Mouse (Mus musculus) MEL (cell line): ENCODE results near the gene Asb2.

ENCODE experiments used
- BHLHE40 ChIP-seq: IDR thresholded peaks from 2 replicates; pipeline ENCODE4 v1.6.1; 2012; ENCODE audit warnings: low read depth, mild to moderate bottlenecking, inconsistent platforms, low read length, improper control_type of control experiment, borderline replicate concordance
- CTCF ChIP-seq, 3 experiments: IDR thresholded peaks in 2 of 3; conservative IDR thresholded peaks in 1 of 3; 2 replicates each; pipeline ENCODE4 v1.5.1; 2011 to 2012; ENCODE audit warnings: low read length in 3 of 3, low read depth in 2 of 3, mild to moderate bottlenecking in 2 of 3, improper control_type of control experiment in 1 of 3, inconsistent platforms in 1 of 3, mixed read lengths in 1 of 3, moderate library complexity in 1 of 3; ENCODE audit not compliant: control insufficient read depth in 1 of 3, insufficient read depth in 1 of 3, poor library complexity in 1 of 3, severe bottlenecking in 1 of 3
- EP300 ChIP-seq, 2 experiments: IDR thresholded peaks; 2 replicates each; pipeline ENCODE4 v1.6.1; 2011; ENCODE audit warnings: improper control_type of control experiment in 2 of 2, low read length in 2 of 2, low read depth in 1 of 2, mild to moderate bottlenecking in 1 of 2
- ETS1 ChIP-seq: IDR thresholded peaks from 2 replicates; pipeline ENCODE4 v1.6.1; 2012; ENCODE audit warnings: low read depth, mild to moderate bottlenecking, inconsistent platforms, low read length, improper control_type of control experiment, moderate library complexity
- GATA1 ChIP-seq: IDR thresholded peaks from 2 replicates; pipeline ENCODE4 v1.6.1; 2011; ENCODE audit warnings: low read depth, low read length, improper control_type of control experiment
- NELFE ChIP-seq: IDR thresholded peaks from 2 replicates; pipeline ENCODE4 v1.6.1; 2011; ENCODE audit warnings: low read depth, low read length, improper control_type of control experiment
- POLR2A ChIP-seq, 2 experiments: IDR thresholded peaks; 2 replicates each; pipeline ENCODE4 v1.6.1; 2011 to 2012; ENCODE audit warnings: low read length in 2 of 2, mild to moderate bottlenecking in 2 of 2, control low read depth in 1 of 2, improper control_type of control experiment in 1 of 2, low read depth in 1 of 2, moderate library complexity in 1 of 2; ENCODE audit not compliant: control insufficient read depth in 1 of 2, insufficient read depth in 1 of 2, poor library complexity in 1 of 2
- SIN3A ChIP-seq: IDR thresholded peaks from 2 replicates; pipeline ENCODE4 v1.6.1; 2012; ENCODE audit warnings: low read length, improper control_type of control experiment, inconsistent platforms
- TAL1 ChIP-seq: IDR thresholded peaks from 2 replicates; pipeline ENCODE4 v1.6.1; 2012; ENCODE audit warnings: mild to moderate bottlenecking, inconsistent platforms, low read length, moderate library complexity, mixed read lengths
- ZMIZ1 ChIP-seq: IDR thresholded peaks from 2 replicates; pipeline ENCODE4 v1.6.1; 2012; ENCODE audit warnings: low read depth, mild to moderate bottlenecking, inconsistent platforms, low read length, improper control_type of control experiment, moderate library complexity

DNA sequence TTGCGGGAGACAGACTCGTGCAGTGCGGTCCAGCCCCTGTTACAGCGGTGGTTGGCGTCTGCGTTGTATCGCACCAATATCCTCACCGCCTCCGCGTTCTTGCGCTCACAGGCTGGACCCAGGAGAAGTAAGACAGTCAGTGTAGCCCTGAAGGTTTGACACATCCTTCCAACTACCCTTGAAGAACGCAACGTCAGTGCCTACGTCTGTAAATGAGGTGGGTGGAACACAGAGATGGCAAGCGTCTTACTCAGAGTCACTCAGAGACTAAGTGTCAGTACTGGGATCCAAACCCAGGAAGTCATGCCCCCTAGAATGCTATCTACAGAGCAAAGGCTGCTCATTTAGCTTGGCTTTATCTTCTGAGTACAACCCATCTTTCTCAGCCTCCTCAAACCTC is 22.4 kb downstream of the Asb2 start:
- no peak for TF ChIP-seq TAL1
- no peak for TF ChIP-seq ETS1
- no peak for TF ChIP-seq CTCF (IDR thresholded peaks at IDR 0.05 in 2 of 3, conservative IDR thresholded peaks at IDR 0.05 in 1 of 3; ENCODE audit: control insufficient read depth in 1 of 3, insufficient read depth in 1 of 3, low read depth in 2 of 3, low read length in 3 of 3, poor library complexity in 1 of 3, severe bottlenecking in 1 of 3)
- no peak for TF ChIP-seq SIN3A
- TF ChIP-seq ZMIZ1 = no peak
- no peak for TF ChIP-seq GATA1
- TF ChIP-seq NELFE = no peak
- TF ChIP-seq POLR2A (IDR thresholded peaks at IDR 0.05; ENCODE audit: control insufficient read depth in 1 of 2, insufficient read depth in 1 of 2, low read depth in 1 of 2, low read length in 2 of 2, poor library complexity in 1 of 2) = no peak
- TF ChIP-seq EP300 (IDR thresholded peaks at IDR 0.05; ENCODE audit: low read depth in 1 of 2, low read length in 2 of 2) = no peak
- no peak for TF ChIP-seq BHLHE40
